Mouse (Mus musculus) left cerebral cortex, postnatal 10 days (tissue): Measurements from ENCODE around the gene Gm3409. TPM values are rescaled to one million over a fixed set of nuclear protein-coding genes. Genes with fewer than 3 reads are reported as not detected.
A peak's percentile ranks its signal among the peaks of the same experiment; 100 is the strongest.
"Not testable (repeated sequence)": the region's sequence is repeated elsewhere in the genome, so short reads cannot be mapped to it uniquely, and the experiment has no call there.

Experiments
- DNase-seq, 2 experiments: peaks; one replicate each; pipeline ENCODE4 v3.0.0; 2021 to 2022; ENCODE audit warnings: low spot score in 2 of 2, mixed read lengths in 1 of 2; ENCODE audit errors: extremely low spot score in 1 of 2
- intact Hi-C: fragments of 180-260 bp; cut with DNase I; formaldehyde crosslinking; loops from one replicate; pipeline ENCODE4 v1.15.1; 2025
- total RNA-seq, 2 experiments: library from RNA; stranded (reverse); gene quantifications; 2 replicates each; pipeline ENCODE4 v1.2.3; 2021

The Gm3409 gene
- not detected for total RNA-seq

DNA sequence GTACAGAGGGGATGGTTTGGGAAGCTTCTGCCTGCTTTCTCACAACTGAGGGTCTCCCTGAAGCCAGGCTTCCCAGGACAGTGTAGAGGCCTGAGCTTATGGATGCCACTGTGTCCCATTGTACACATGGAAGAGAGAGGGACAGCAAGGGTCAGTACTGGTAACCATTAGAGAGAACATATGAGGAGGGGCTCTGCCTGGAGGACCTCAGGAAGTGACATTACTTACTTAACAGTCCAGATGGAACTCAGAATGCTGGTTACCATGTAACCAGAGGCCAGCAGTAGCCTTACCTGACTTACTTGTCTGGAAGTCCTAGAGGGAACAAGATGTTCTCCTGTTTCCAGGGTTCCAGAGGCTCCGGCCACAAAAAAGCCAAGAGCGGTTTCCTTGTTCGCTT, at the start of gene Gm3409:
Gene Gm3409, plus strand, starts transcription at position 301 of the 400 bp plus-strand sequence.
- intact Hi-C loops, DNase-seq: not testable (repeated sequence)

DNA sequence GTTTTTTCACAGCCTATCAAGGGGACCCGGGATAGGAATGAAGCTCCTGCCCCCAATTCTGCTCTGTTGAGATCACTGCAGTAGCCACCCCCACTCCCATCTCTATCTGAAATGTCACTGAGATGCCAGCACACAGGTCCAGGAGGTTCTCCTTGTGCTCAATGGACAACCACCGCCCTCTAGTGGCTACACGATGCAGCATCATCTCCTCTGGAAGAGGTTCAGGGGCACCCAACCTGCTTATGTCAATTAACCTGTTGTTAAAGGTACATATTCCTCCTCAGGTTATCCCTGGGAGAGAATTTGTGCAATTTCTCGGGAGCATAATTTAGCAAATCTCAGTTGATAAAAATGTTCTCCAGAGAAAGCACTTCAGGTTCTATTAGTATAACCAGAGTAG, 48.5 kb upstream of the Gm3409 start:
- peak in 1 of 2 experiments; percentile 28 for DNase-seq
- intact Hi-C loops, result not testable (repeated sequence)

DNA sequence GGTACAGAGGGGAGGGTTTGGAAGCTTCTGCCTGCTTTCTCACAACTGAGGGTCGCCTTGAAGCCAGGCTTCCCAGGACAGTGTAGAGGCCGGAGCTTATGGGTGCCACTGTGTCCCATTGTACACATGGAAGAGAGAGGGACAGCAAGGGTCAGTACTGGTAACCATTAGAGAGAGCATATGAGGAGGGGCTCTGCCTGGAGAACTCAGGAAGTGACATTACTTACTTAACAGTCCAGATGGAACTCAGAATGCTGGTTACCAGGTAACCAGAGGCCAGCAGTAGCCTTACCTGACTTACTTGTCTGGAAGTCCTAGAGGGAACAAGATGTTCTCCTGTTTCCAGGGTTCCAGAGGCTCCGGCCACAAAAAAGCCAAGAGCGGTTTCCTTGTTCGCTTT, 46.4 kb upstream of the Gm3409 start, which contains the start of gene Gm6370:
Gene Gm6370, plus strand, starts transcription at position 301 of the 400 bp plus-strand sequence.
- intact Hi-C loops, DNase-seq: not testable (repeated sequence)

DNA sequence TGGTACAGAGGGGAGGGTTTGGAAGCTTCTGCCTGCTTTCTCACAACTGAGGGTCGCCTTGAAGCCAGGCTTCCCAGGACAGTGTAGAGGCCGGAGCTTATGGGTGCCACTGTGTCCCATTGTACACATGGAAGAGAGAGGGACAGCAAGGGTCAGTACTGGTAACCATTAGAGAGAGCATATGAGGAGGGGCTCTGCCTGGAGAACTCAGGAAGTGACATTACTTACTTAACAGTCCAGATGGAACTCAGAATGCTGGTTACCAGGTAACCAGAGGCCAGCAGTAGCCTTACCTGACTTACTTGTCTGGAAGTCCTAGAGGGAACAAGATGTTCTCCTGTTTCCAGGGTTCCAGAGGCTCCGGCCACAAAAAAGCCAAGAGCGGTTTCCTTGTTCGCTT, 35.3 kb upstream of the Gm3409 start, which contains the start of gene 4930449I24Rik:
Gene 4930449I24Rik, plus strand, starts transcription at position 301 of the 400 bp plus-strand sequence.
- intact Hi-C loops, DNase-seq: not testable (repeated sequence)

GRCm38 (mm10) chr5:146513823-146514222, 23.6 kb upstream of the Gm3409 start, which contains the start of gene Gm3402:
Gene Gm3402 (plus strand): TSS chr5:146514123.
- DNase-seq, result not testable (repeated sequence)

GRCm38 (mm10) chr5:146525501-146525900, 11.9 kb upstream of the Gm3409 start, which contains the start of gene Gm3404:
Gene Gm3404 (plus strand): TSS chr5:146525801.
- intact Hi-C loops, DNase-seq: not testable (repeated sequence)

More at GRCm38 (mm10) chr5:146513823-146514222, 23.6 kb upstream of the Gm3409 start, which contains the start of gene Gm3402:
- intact Hi-C loops, result not testable (repeated sequence)

GRCm38 (mm10) chr5:146555836-146556235, 18.4 kb downstream of the Gm3409 start, which contains the start of gene Gm3415:
Gene Gm3415 (plus strand): TSS chr5:146556136.
- DNase-seq, intact Hi-C loops: not testable (repeated sequence)

- intact Hi-C loops, result no loop called here
- no peak for DNase-seq
Observed at GRCm38 (mm10) chr5:146564259-146564658, 26.8 kb downstream of the Gm3409 start.

GRCm38 (mm10) chr5:146567054-146567453, 29.6 kb downstream of the Gm3409 start:
- peak in 1 of 2 experiments; percentile 30 for DNase-seq
- intact Hi-C loops, result no loop called here

DNA sequence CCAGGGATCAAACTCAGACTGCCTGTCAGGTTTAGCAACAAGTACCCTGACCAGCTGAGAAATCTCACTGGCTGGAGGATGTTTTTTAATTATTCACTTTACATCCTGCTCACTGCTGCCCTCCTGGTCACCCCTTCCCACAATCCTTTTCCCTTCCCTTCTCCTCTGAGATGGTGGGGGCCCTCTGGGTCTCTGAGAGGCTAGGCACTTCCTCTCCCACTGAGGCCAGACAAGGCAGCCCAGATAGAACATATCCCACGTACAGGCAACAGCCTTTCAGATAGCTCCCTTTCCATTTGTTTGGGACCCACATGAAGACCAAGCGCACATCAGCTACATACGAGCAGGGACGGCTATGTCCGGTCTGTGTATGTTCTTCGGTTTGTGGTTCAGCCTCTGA, 32.7 kb downstream of the Gm3409 start:
- intact Hi-C loops, DNase-seq: not testable (repeated sequence)

GRCm38 (mm10) chr5:146571830-146572734, 34.6 kb downstream of the Gm3409 start:
- DNase-seq, result peak; percentile 50 to 72
- intact Hi-C loops, result not testable (repeated sequence)

- DNase-seq, intact Hi-C loops: not testable (repeated sequence)
Observed at GRCm38 (mm10) chr5:146572735-146573042, 35.2 kb downstream of the Gm3409 start.

DNA sequence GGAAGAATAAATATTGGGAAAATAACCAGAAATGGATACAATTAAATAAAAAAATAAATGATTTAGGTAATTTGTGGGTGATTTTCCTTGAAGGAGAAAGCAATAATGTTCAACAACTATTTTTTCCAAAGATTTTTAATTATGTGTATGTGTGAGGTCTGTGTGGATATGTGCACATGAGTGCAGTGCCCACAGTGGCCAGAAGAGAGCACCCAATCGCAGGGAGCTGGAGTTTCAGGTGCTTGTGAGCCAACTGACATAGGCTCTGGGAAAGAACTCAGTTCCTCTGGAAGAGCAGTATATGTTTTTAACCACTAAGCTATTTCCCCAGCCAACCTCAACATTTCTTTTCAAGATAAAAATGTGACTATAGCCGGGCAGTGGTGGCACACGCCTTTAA, 39.2 kb downstream of the Gm3409 start:
- intact Hi-C loops, result no loop called here
- no peak for DNase-seq

DNA sequence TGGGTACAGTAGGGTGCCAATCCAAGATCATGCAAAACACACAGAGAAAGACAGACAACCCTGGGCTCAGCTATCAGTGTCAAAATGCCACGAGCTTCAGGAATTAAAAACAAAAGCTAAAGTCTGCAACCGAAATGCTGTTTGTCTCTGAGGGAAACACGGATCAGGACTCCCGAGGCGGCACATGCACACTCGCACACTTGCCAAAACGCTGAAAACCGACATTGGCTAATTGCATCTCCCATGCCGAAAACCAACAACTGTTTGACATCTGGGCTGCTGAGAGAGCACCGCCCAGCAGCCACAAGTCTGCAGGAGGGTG, 46.7 kb downstream of the Gm3409 start:
- DNase-seq, result no peak
- intact Hi-C loops, result loop anchor here (5.0 kb wide), 3 partner anchors 43 to 88 kb away; no protein-coding TSS in a partner anchor

DNA sequence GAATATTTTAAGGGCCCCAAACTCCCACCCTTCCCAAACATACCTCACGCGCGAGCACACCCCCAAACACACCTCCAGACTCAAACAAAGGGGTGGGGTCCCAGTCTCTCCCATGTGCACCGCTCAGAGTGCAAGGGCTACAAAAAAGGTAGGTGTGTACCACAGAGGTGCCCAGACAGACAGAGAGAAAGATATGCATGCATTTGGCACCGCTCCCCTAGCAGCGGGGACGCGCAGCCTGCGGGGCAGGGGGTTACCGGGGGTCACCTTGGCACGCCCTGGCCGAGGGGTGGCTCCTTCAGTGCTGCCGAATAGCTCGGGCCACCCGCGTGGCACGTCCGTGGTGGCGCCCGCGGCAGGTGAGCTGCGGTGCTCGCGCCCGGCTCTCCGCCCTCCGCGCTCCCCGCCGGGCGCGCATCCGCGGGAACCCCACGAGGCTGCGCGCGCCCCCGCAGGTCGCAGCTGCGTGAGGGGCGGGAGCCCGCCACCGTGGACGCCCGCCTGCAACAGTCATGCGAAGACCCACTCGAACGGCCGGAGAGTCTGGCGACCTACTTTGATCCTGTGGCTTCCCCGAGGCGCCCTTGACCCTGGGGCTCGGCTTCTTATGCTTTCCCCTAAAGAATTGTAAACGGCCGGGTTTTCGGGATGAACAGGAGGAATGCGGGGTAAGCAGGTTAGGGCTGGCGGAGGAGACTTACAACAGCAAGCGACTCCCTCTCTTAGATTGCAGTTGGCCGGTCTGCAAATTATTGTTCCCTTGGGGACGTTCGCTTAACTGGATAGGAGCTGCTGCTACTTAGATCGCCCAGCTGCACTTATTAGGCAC, 47.2 kb downstream of the Gm3409 start, which contains the start of gene Gpr12:
Gene Gpr12, minus strand, starts transcription at position 762 of the 829 bp plus-strand sequence.
- intact Hi-C loops, result loop anchor here (5.0 kb wide), 3 partner anchors 43 to 88 kb away; no protein-coding TSS in a partner anchor
- DNase-seq, result peak in 1 of 2 experiments; percentile 58

- intact Hi-C loops, result no loop called here
- DNase-seq, result no peak
Observed at GRCm38 (mm10) chr5:146585307-146585651, 47.8 kb downstream of the Gm3409 start.

DNA sequence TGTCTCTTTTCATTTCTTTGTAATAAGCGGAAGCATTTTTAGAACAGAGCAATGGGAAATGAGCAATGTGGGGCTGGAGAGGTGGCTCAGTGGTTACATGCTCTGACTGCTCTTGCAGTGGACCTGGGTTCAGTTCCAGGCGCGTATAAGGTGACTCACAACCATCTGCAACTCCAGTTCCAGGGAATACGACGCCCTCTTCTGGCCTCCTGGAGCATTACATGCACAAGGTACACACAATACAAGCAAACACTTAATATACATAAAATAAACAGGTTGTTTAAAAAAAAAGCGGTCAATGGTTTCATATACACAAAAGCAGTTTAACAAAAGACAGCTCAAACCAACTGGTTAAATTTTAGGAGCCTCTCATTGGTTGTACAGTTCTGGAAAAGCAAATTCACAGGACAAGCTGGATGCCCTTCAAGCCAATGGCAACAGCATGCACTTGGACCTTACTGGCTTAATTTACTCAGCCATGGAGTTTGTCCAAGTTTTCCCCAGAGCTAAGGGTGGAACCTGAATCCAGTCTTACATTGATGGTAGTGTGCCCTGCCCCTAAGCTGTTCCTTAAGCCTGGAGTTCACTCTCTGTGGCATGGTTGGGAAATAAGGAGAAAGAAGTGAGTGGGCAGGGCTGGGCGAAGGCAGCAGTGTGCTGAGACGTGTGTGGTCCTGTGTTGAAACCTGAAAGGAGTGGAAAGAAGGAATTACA, 49.1 kb downstream of the Gm3409 start:
- no peak for DNase-seq
- intact Hi-C loops, result no loop called here
